ENCODE assay signal across 13 mouse cellular contexts in the genomic region with DNA sequence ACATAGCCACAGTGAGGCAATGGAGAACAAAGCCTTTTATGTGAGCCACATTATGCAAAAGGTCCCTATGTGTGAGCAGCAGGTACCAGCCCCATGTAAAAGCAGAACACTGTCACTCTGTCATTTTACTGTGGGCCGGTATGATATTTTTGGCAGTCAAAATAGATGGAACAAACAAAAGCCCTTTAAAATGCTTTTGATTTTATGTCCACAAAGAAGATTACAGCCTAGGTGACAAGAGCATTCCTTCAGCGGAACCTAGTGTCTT. TPM values are rescaled to one million over a fixed set of nuclear protein-coding genes. Genes with fewer than 3 reads are reported as not detected.
A peak's percentile ranks its signal among the peaks of the same experiment; 100 is the strongest.
DNase-seq lines count a peak whose midpoint lies in the region; ATAC-seq and TF ChIP-seq lines count a peak whose summit lies in the region.
"Had no signal": no experiment of that assay in that cellular context is flagged by ENCODE, and none has a peak within 500 bp of the region (broad histone marks: within the 10 kb centered on the region; RNA-seq: fewer than 3 reads in every experiment).

No protein-coding gene starts in this region.

- no peak for TF ChIP-seq POLR2A in brain, embryonic 14.5 days (IDR thresholded peaks at IDR 0.05; ENCODE audit: borderline replicate concordance, extremely low read depth, insufficient read depth, insufficient read length, poor library complexity, severe bottlenecking)

- no peak overlapping the region for H3K9ac ChIP-seq in embryonic facial prominence, embryonic 13.5 days
- peak overlapping the region; percentile 97 for H3K9ac ChIP-seq in hindbrain, embryonic 13.5 days
- H3K9ac ChIP-seq in midbrain, embryonic 16.5 days (ENCODE audit: low read depth, low read length), result peak overlapping the region; percentile 84
- H3K9ac ChIP-seq: heart, embryonic 15.5 days had no signal

- no peak for ATAC-seq in embryonic facial prominence, embryonic 13.5 days (ENCODE audit: insufficient number of reproducible peaks, insufficient read depth, low FRiP score, low TSS enrichment, low read depth)
- ATAC-seq in hindbrain, embryonic 13.5 days (ENCODE audit: low FRiP score), result no peak
- no peak for ATAC-seq in midbrain, embryonic 16.5 days
- no peak for ATAC-seq in megakaryocyte, adult 5-6 weeks (ENCODE audit: poor library complexity, severe bottlenecking)
- ATAC-seq: activated CD4-positive, CD25-positive, alpha-beta regulatory T cell, adult 4 months had no signal

- peak overlapping the region; percentile 68; the same call in 1 of the 2 replicates for H3K4me3 ChIP-seq in embryonic facial prominence, embryonic 13.5 days
- peak overlapping the region; percentile 93 for H3K4me3 ChIP-seq in hindbrain, embryonic 13.5 days
- peak overlapping the region; percentile 70 for H3K4me3 ChIP-seq in midbrain, embryonic 16.5 days (ENCODE audit: low read depth, low read length)

- 76% methylated on average over 2 of the region's 2 CpGs for WGBS in embryonic facial prominence, embryonic 13.5 days
- 39% methylated on average over 2 of the region's 2 CpGs for WGBS in hindbrain, embryonic 13.5 days
- WGBS in midbrain, embryonic 16.5 days, result 16% methylated on average over 2 of the region's 2 CpGs

- peak overlapping the region; percentile 97; the same call in 1 of the 2 replicates for H3K4me2 ChIP-seq in embryonic facial prominence, embryonic 13.5 days
- H3K4me2 ChIP-seq in hindbrain, embryonic 13.5 days, result peak overlapping the region; percentile 59
- peak overlapping the region; percentile 82 for H3K4me2 ChIP-seq in midbrain, embryonic 16.5 days (ENCODE audit: low read length)

- peaks cover 15% of the 10 kb centered on the region for H3K4me1 ChIP-seq in embryonic facial prominence, embryonic 13.5 days
- H3K4me1 ChIP-seq in hindbrain, embryonic 13.5 days (replicated peaks), result peaks cover 42% of the 10 kb centered on the region
- peaks cover 16% of the 10 kb centered on the region for H3K4me1 ChIP-seq in midbrain, embryonic 16.5 days (ENCODE audit: control insufficient read depth, insufficient read depth, low read length)

- TF ChIP-seq CTCF in brain, embryonic 14.5 days (IDR thresholded peaks at IDR 0.05; ENCODE audit: borderline replicate concordance, extremely low read depth, insufficient read depth, insufficient read length), result no peak

- H3K27me3 ChIP-seq in embryonic facial prominence, embryonic 13.5 days, result no peaks in the 10 kb centered on the region
- H3K27me3 ChIP-seq in hindbrain, embryonic 13.5 days, result no peaks in the 10 kb centered on the region
- no peaks in the 10 kb centered on the region for H3K27me3 ChIP-seq in midbrain, embryonic 16.5 days (ENCODE audit: control insufficient read depth, insufficient read depth, low read depth, low read length)

- H3K36me3 ChIP-seq in embryonic facial prominence, embryonic 13.5 days, result no peaks in the 10 kb centered on the region
- H3K36me3 ChIP-seq in hindbrain, embryonic 13.5 days, result peaks cover 17% of the 10 kb centered on the region
- no peaks in the 10 kb centered on the region for H3K36me3 ChIP-seq in midbrain, embryonic 16.5 days (ENCODE audit: control insufficient read depth, insufficient read depth, low read length)
- H3K36me3 ChIP-seq: G1E; heart, embryonic 15.5 days had no signal

- DNase-seq in brain, embryonic 14.5 days (ENCODE audit: low read depth), result peak; percentile 76
- no peak for DNase-seq in thymus, postnatal 0 days (ENCODE audit: low spot score)
- DNase-seq in frontal cortex, postnatal 14 days (ENCODE audit: low spot score in 2 of 2), result no peak
- DNase-seq in heart, postnatal 4 days, result no peak
- DNase-seq: lung, postnatal 14 days; thymus, postnatal 14 days had no signal

- H3K9me3 ChIP-seq in embryonic facial prominence, embryonic 13.5 days, result no peaks in the 10 kb centered on the region
- H3K9me3 ChIP-seq in hindbrain, embryonic 13.5 days, result no peaks in the 10 kb centered on the region
- no peaks in the 10 kb centered on the region for H3K9me3 ChIP-seq in midbrain, embryonic 16.5 days (replicated peaks; ENCODE audit: control insufficient read depth, low read length, poor library complexity, severe bottlenecking)
- H3K9me3 ChIP-seq: heart, embryonic 15.5 days had no signal

- H3K27ac ChIP-seq in embryonic facial prominence, embryonic 13.5 days, result no peak overlapping the region
- H3K27ac ChIP-seq in hindbrain, embryonic 13.5 days, result peak overlapping the region; percentile 96
- peak overlapping the region; percentile 90 for H3K27ac ChIP-seq in midbrain, embryonic 16.5 days (ENCODE audit: low read length)
- H3K27ac ChIP-seq: heart, embryonic 15.5 days had no signal

RNA-seq across cellular contexts. Expression of a gene that starts 1.7 kb away (rescaled TPM):
- polyA plus RNA-seq in brain, embryonic 14.5 days (2012; rRNA removed), result 366 and 500 TPM in 2 replicates
- polyA plus RNA-seq in embryonic facial prominence, embryonic 13.5 days (2015; fragmentation: Nextera tagmentation; extraction: Ambion mirVana), result 17.8 and 21.4 TPM in 2 replicates
- polyA plus RNA-seq in hindbrain, embryonic 13.5 days (2015; fragmentation: Nextera tagmentation; extraction: Ambion mirVana), result 442 and 445 TPM in 2 replicates
- polyA plus RNA-seq in midbrain, embryonic 16.5 days (2015; fragmentation: Nextera tagmentation; extraction: Ambion mirVana), result 430 and 474 TPM in 2 replicates
- 1.4 TPM in 2 replicates for polyA plus RNA-seq in thymus, postnatal 0 days (2015; fragmentation: Nextera tagmentation; extraction: Ambion mirVana)
- 1 to 10 TPM; 4.7 to 5.6 TPM for total RNA-seq in heart, postnatal 4 days (2021)
- total RNA-seq in megakaryocyte, adult 5-6 weeks (2015), result 0.07 TPM in 1 of 2 replicates, not detected in the other
- not detected in 2 replicates for total RNA-seq in megakaryocyte, adult 5-6 weeks (2017)
- polyA plus RNA-seq: G1E had no signal

Comparison
In these comparisons a context has a peak if more than half of its experiments do, and no peak if none do; other contexts are left out.
1. RNA of a gene that starts 1.7 kb away (polyA plus RNA-seq): 366 to 500 TPM in brain, embryonic 14.5 days, 442 to 445 TPM in hindbrain, embryonic 13.5 days and 430 to 474 TPM in midbrain, embryonic 16.5 days; 17.8 to 21.4 TPM in embryonic facial prominence, embryonic 13.5 days and 1.4 TPM in thymus, postnatal 0 days; every median in the first group is over 10 times any median in the second.
2. Peak in every context shown above with its lines, with median percentiles within 50 percentile points of each other: H3K4me2 ChIP-seq and H3K4me3 ChIP-seq.